Mouse (Mus musculus) naive thymus-derived CD4-positive, alpha-beta T cell, adult 5 months (primary cell): ENCODE data around the gene Ccl26. TPM values are rescaled to one million over a fixed set of nuclear protein-coding genes. Genes with fewer than 3 reads are reported as not detected.

Experiments used
- polyA plus RNA-seq: library from polyadenylated mRNA; unstranded; fragments of 100-300 nt; shearing (Covaris generic); gene quantifications from one replicate; pipeline ENCODE4 v1.2.1, GENCODE M21; 2017

The Ccl26 gene
- not detected for polyA plus RNA-seq

DNA sequence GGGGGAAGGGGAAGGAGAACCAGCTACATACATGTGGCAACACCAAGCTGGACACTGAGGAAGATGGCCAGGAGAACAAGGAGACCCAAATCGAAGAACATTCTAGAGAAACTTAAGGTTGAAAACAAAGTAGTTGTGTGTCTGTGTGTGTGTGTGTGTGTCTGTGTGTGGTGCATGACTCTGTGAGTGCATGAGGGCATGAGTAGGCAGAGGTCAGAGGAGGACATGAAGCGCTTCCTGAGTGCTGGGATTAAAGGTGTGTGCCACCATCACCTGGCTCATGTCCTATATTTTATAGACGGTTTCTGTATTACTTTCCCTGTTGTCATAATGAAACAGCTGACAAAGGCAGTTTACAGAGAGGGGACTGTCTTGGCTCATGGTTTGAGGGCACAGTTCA, at the start of gene Ccl26:
Gene Ccl26 (minus strand): TSS at position 101 of the 400 bp plus-strand sequence.

DNA sequence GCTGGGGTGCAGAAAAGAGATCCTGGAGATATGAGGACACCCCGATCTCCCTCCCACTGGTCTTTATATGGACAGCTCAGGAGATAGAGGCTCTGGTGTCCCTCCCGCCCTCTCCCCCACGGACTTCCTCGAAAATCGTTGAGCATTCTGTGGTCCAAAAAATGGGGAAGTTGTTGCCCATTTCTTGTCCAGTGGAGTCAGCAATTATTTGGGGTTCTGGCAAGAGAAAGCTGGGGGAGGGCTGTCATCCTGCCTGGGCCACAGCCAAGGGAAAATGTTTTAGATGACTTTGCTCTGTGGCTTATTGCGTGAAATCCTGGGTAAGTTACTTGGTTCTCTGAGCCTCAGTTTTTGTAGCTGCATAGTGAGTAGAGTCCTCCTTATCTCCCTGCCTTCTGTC, 9.6 kb upstream of the Ccl26 start, which contains the start of gene Ccl24:
Gene Ccl24 (minus strand): TSS at position 44 of the 400 bp plus-strand sequence.

DNA sequence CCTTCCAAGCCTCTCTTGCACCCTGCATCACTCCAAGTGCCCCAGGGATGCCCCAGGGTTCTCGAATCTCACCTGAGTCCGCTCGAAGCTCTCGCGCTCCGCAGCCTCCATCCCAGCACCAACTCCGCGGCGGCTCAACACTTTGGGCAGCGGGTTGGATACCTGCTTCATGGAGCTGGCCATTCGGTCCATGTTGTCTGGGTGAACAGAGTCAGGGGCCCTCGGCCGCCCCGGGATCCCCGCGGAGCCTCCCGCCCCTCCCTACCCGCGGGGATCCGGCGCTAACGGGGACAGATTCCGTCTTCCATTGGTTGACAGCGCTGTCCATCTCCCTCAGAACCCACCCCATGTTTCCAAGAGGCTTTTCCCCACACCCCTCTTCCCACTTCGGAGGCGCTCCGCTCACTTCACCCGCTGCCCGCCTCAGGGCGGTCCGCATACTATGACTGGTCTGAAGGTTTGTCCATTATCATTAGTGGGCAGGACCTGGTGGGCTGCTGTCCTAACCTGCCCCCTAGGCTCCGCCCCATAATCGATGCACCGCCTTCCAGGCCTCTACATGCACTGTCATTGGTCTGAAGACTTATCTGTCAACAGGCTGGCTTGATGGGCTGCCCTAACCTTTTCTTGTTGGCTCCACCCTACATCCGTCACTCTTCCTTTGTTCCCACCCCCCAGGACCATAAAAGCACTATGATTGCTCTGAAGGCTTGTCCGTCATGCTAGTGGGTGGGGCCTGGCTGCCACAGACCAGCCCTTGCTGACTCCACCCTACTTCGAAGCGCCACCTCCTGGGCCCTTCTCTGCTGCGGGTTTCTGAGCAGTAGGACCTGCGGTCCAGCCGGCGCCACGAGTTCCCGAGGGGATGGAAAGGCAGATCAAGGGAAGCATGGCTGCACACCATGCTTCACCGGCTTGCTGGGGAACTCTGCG, 18.2 kb downstream of the Ccl26 start, which contains the start of gene Hip1:
Gene Hip1 (minus strand): TSS at position 256 of the 933 bp plus-strand sequence.

Other genes starting within 250 kb of the Ccl26 start
- gene Fkbp6, start 213.5 kb downstream of the Ccl26 start, polyA plus RNA-seq = not detected
- gene Trim50, start 210.3 kb downstream of the Ccl26 start, polyA plus RNA-seq = not detected
- 41.1 TPM for gene Nsun5, start 193.6 kb downstream of the Ccl26 start, polyA plus RNA-seq
- gene Pom121, start 169.0 kb downstream of the Ccl26 start, polyA plus RNA-seq = 45.7 TPM
- gene Hip1, start 18.4 kb downstream of the Ccl26 start, polyA plus RNA-seq = 0.21 TPM
- gene Ccl24, start 9.5 kb upstream of the Ccl26 start, polyA plus RNA-seq = not detected
- 24.4 TPM for gene Rhbdd2, start 69.0 kb upstream of the Ccl26 start, polyA plus RNA-seq
- gene Por, start 106.5 kb upstream of the Ccl26 start, polyA plus RNA-seq = 147 TPM
- 33.3 TPM for gene Tmem120a, start 180.9 kb upstream of the Ccl26 start, polyA plus RNA-seq
- gene Styxl1, start 214.8 kb upstream of the Ccl26 start, polyA plus RNA-seq = 0.51 TPM
- 384 TPM for gene Mdh2, start 214.9 kb upstream of the Ccl26 start, polyA plus RNA-seq
- gene Srrm3, start 243.3 kb upstream of the Ccl26 start, polyA plus RNA-seq = 0.34 TPM